Mouse (Mus musculus) testis, adult 10 weeks (tissue): Measurements from ENCODE around the gene Cck. TPM values are rescaled to one million over a fixed set of nuclear protein-coding genes. Genes with fewer than 3 reads are reported as not detected.

Experiments used
- polyA plus RNA-seq: library from polyadenylated mRNA; stranded (reverse); fragments of 350-450 nt; fragmentation: Illumina TruSeq; extraction: RNeasy Lipid Tissue Mini Kit (QIAGEN cat#74804); gene quantifications from one replicate; pipeline ENCODE4 v1.2.3, GENCODE M21; 2014; ENCODE audit warnings: low read depth, low replicate concordance

Cck gene
- polyA plus RNA-seq: not detected

DNA sequence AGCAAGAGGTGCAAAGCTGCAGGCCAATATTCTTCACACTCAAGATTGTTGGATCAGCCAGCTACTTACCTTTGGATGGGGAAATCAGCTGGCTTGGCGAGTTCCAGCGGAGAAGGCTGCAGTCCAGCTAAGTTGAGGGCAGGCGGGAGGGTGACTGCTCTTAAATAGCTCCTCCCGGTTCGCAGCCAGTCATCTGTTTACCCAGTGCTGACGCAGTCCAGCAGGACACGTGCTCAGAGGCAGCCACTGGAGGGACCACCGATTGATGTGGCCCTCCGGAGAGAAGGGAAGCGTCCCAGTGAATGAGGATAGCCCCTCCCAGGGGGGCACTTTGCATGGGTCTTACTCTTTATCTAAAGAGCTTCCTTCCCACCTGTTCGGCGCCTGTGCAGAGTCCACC, at the start of gene Cck:
TSS of gene Cck (minus strand) at position 166 of the 400 bp plus-strand sequence.

Other genes starting within 250 kb of the Cck start
- gene Ulk4, start 218.5 kb downstream of the Cck start, polyA plus RNA-seq: 42.7 TPM
- 6.6 TPM for gene Trak1, start 198.2 kb downstream of the Cck start, polyA plus RNA-seq
- 10.4 TPM for gene Lyzl4, start 146.4 kb upstream of the Cck start, polyA plus RNA-seq
- 0.25 TPM for gene Vipr1, start 147.0 kb upstream of the Cck start, polyA plus RNA-seq
- 4.6 TPM for gene Sec22c, start 209.8 kb upstream of the Cck start, polyA plus RNA-seq
- 9.2 TPM for gene Ss18l2, start 214.6 kb upstream of the Cck start, polyA plus RNA-seq
- gene Nktr, start 223.5 kb upstream of the Cck start, polyA plus RNA-seq: 222 TPM